Mouse (Mus musculus) lung, embryonic 16.5 days (tissue): ENCODE data around the gene Ttll9. TPM values are rescaled to one million over a fixed set of nuclear protein-coding genes. Genes with fewer than 3 reads are reported as not detected.

Experiments used
- ATAC-seq: fragments of 200-750 bp; cut with Nextera tagmentation; 2 replicates; pipeline ENCODE4 v1.8.0; 2017; ENCODE audit warnings: low read depth, mild to moderate bottlenecking, moderate library complexity
- H3K27ac ChIP-seq: fragments of 300-500 bp; sonication (generic); 2 replicates; pipeline ENCODE4 v1.5.1; 2014; ENCODE audit warnings: mild to moderate bottlenecking, control low read depth, low read length
- H3K27me3 ChIP-seq: fragments of 300-500 bp; sonication (generic); 2 replicates; pipeline ENCODE4 v1.6.1; 2014; ENCODE audit warnings: low read depth, low read length, mixed read lengths; ENCODE audit not compliant: control insufficient read depth, insufficient read depth
- H3K36me3 ChIP-seq: fragments of 300-500 bp; sonication (generic); 2 replicates; pipeline ENCODE4 v1.6.1; 2014; ENCODE audit warnings: low read length; ENCODE audit not compliant: control insufficient read depth, insufficient read depth
- H3K4me1 ChIP-seq: fragments of 300-500 bp; sonication (generic); replicated peaks from 2 replicates; pipeline ENCODE4 v1.6.1; 2014; ENCODE audit warnings: low read length, mixed read lengths; ENCODE audit not compliant: control insufficient read depth, insufficient read depth
- H3K4me2 ChIP-seq: fragments of 300-500 bp; sonication (generic); 2 replicates; pipeline ENCODE4 v1.6.1; 2014; ENCODE audit warnings: low read depth, low read length, control low read depth
- H3K4me3 ChIP-seq: fragments of 300-500 bp; sonication (generic); 2 replicates; pipeline ENCODE4 v1.5.1; 2014; ENCODE audit warnings: mild to moderate bottlenecking, low read length, control low read depth
- H3K9ac ChIP-seq: fragments of 300-500 bp; sonication (generic); 2 replicates; pipeline ENCODE4 v1.6.1; 2014; ENCODE audit warnings: low read length, control low read depth
- H3K9me3 ChIP-seq: fragments of 300-500 bp; sonication (generic); 2 replicates; pipeline ENCODE4 v1.6.1; 2016; ENCODE audit warnings: low read length; ENCODE audit not compliant: control insufficient read depth
- WGBS: fragments of 180-500 bp; shearing (Covaris S2); extraction: QIAGEN DNeasy Blood & Tissue Kit; methylation state at CpG from one replicate; pipeline ENCODE4 v1.1.7; 2014; 5-methylcytosine and 5-hydroxymethylcytosine counted together
- polyA plus RNA-seq: library from polyadenylated mRNA; unstranded; fragments of >200 nt; fragmentation: Nextera tagmentation; extraction: Ambion mirVana; gene quantifications from 2 replicates; pipeline ENCODE4 v1.2.1, GENCODE M21; 2015

Gene Ttll9
- polyA plus RNA-seq, 1 experiment from 2014 or later: 1.5 TPM

DNA sequence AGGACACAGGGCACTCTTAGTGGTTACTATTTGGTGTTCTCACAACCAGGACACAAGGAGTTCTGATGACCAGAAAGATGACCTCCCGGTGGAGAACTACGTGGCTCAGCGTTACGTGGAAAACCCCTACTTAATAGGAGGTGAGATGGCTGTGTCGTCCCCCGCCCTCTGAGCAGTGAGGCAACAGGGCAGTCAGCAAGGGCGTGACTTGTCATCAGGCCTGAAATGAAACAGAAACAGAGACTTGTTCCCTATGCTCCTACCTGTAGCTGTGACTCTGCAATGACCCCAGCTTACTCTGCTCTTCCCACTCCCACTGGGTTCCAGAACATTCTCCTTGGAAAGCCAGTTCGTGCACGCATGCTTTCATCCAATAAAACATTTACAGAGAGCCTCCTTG is 29.2 kb downstream of the Ttll9 start:
- ATAC-seq: no peak
- 79% methylated on average over 9 of the region's 9 CpGs for WGBS

DNA sequence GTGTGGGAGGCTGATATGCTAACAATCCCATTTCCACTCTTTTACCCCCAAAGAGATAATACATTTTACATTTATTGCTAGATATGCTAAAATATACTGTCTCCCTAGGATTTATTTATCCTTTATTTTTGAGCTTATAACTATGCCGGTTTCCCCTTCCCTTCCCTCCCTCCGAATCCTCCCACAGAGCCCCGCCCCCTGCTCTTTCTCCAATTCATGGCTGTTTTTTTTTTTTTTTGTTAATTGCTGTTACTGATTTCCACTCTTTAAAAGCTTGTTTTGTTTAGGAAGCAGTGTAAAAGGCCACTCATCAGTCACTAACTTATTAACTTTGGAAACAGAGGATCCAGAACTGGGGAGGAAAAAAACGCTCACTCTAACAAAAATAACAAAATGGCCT is 34.8 kb downstream of the Ttll9 start:
- H3K9ac ChIP-seq: no peak overlapping the region
- no peak overlapping the region for H3K27ac ChIP-seq
- no peak overlapping the region for H3K4me2 ChIP-seq
- no peaks in the 10 kb centered on the region for H3K36me3 ChIP-seq
- H3K4me1 ChIP-seq: no peaks in the 10 kb centered on the region
- H3K9me3 ChIP-seq: no peaks in the 10 kb centered on the region
- no peaks in the 10 kb centered on the region for H3K27me3 ChIP-seq
- 58% methylated on average over 4 of the region's 4 CpGs for WGBS
- ATAC-seq: no peak
- no peak overlapping the region for H3K4me3 ChIP-seq

More for the DNA sequence above, 29.2 kb downstream of the Ttll9 start:
- no peak overlapping the region for H3K27ac ChIP-seq
- no peak overlapping the region for H3K4me2 ChIP-seq
- H3K27me3 ChIP-seq: no peaks in the 10 kb centered on the region
- H3K9ac ChIP-seq: no peak overlapping the region
- H3K36me3 ChIP-seq: no peaks in the 10 kb centered on the region
- H3K4me3 ChIP-seq: no peak overlapping the region
- H3K9me3 ChIP-seq: no peaks in the 10 kb centered on the region
- no peaks in the 10 kb centered on the region for H3K4me1 ChIP-seq

DNA sequence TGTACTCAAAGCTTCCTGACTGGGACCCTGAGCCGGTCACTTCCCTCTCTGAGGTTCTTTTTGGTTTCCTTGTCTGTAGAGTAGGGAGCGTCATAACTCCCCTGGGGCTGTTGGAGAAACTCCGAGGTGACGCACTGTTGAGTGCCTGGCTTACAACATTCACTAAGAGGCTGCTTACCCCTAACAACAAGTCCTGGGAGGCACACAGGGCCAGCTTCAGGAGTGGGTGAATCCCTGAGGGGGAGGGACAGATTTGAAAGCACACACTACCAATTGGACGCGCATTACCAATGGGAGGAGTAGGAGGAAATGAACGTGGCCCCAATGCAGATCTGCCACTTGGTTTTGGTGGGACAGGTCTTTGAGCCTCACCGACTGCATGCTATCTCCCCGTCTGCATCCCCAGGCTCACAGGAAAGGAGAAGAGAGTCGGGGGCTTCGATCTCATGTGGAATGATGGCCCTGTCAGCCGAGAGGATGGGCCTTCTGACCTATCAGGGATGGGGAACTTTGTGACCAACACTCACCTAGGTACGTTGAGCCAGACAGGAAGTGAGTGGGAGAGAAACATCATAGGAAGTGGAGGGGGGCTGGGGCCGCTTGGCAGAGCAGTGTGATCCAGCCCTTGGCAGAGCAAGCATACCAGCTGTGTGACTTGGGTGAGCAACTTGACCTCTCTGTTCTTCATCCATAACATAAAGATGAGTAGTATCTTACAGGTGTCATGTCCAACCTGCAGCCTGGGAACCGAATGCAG is 40.4 kb downstream of the Ttll9 start:
- no peaks in the 10 kb centered on the region for H3K4me1 ChIP-seq
- 0 out of 2 replicates have a peak, but pooled peaks cover 2% of the 10 kb centered on the region for H3K36me3 ChIP-seq
- WGBS: 68% methylated on average over 15 of the region's 15 CpGs
- H3K9me3 ChIP-seq: no peaks in the 10 kb centered on the region
- no peak overlapping the region for H3K27ac ChIP-seq
- no peak overlapping the region for H3K9ac ChIP-seq
- H3K4me3 ChIP-seq: no peak overlapping the region
- no peak for ATAC-seq
- H3K4me2 ChIP-seq: no peak overlapping the region
- no peaks in the 10 kb centered on the region for H3K27me3 ChIP-seq

DNA sequence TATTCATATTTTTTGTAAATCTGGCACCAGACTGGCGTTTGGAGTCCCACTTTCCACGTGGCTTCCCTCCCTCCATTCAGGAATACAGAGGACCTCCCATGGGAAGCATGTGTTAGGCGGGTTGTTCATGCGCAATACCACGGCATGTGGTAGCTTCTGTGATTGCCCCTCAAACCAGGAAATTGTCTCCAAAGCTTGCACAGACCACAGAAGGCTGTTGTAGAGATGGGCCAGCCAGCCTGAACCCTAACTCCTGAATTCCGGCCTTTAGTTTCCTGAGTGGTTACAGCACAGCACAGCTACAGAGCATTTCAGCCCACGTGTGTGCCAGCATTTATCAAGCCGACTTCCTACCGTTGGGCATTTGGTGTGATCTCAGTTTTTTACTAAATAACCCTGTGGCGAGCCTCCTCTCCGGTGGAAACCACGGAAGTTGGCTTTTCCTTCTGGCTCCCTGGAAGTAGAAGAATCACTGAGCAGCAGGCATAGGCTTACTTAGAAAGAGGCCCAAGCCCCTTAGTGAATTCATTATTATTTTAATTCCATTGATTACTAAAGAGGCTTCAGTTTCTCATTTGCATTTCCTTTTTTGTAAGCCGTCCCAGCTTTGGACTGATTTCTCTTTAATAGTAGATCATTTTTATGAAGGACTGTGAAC is 41.5 kb downstream of the Ttll9 start:
- Histone ChIP-seq H3K4me2 (no peak overlapping the region), H3K27ac (no peak overlapping the region), H3K4me3 (no peak overlapping the region), H3K9me3 (no peaks in the 10 kb centered on the region), H3K36me3 (peaks cover 10% of the 10 kb centered on the region), H3K27me3 (no peaks in the 10 kb centered on the region), H3K4me1 (no peaks in the 10 kb centered on the region), H3K9ac (no peak overlapping the region)
- ATAC-seq: no peak
- WGBS: 59% methylated on average over 13 of the region's 13 CpGs

DNA sequence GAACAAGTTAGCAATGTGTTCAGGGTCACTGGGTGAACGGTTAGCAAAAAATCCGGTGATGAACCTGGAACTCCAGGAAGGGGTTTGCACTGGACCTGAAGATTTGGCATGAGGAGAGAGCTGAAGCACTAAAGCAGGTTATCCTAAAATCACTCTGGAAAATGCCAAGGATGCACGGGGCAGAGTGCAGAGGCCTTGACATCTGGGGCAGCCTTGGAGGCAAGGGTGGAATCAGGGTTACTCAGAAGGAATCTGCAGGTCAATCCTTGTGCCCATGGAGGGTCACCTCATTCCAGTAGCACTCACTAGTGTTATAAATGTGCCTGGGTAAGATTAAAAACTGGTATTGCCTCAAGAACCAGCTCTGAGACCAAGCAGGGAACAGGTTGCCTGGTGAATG is 43.7 kb downstream of the Ttll9 start:
- WGBS: 82% methylated on average over 3 of the region's 3 CpGs
- ATAC-seq: no peak
- no peak overlapping the region for H3K4me2 ChIP-seq

DNA sequence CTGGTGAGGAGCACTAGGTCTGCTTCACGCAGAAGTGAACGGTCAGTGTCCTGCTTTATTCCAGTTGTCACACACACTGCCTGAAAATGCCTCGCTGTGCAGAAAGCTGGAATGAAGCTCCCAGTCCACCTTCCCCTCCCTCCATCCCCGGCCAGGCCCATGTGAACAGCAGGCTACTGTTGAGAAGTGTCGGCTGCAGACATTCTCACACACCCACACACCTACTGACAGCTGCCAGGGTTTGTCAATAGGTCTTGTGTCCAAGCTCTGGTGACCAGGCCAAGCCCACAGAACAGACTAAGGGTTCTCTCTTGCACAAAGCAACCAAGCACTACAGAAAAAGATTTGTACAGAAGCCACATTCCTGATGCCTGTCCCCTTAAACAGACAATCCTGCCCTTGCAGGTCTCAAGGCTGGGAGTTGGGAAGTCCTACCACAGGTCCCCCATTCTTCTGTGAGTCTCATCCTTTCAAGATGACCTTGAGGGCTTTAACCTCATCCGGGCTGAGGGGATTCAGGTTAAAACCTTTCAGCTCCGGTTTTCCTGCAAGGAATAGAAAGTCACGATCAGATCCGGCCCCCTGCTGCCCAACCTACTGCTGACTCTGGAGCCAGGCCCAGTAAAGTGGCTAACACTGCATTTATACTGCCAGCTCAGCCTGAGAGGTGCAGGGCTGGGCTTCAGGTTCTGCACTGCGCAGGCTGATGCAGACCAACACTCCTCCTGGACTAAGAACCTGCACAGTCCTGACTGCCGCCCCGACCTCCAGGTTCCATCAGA is 47.1 kb downstream of the Ttll9 start:
- peaks cover 5% of the 10 kb centered on the region for H3K4me1 ChIP-seq
- H3K36me3 ChIP-seq: peaks cover 23% of the 10 kb centered on the region
- H3K4me2 ChIP-seq: no peak overlapping the region
- no peak for ATAC-seq
- H3K4me3 ChIP-seq: no peak overlapping the region
- no peaks in the 10 kb centered on the region for H3K9me3 ChIP-seq
- H3K9ac ChIP-seq: no peak overlapping the region
- 85% methylated on average over 12 of the region's 12 CpGs for WGBS
- no peaks in the 10 kb centered on the region for H3K27me3 ChIP-seq
- H3K27ac ChIP-seq: no peak overlapping the region

More for the DNA sequence above, 43.7 kb downstream of the Ttll9 start:
- Histone ChIP-seq H3K27me3 (no peaks in the 10 kb centered on the region), H3K27ac (no peak overlapping the region), H3K9me3 (no peaks in the 10 kb centered on the region), H3K9ac (no peak overlapping the region), H3K36me3 (peaks cover 23% of the 10 kb centered on the region), H3K4me1 (no peaks in the 10 kb centered on the region), H3K4me3 (no peak overlapping the region)

DNA sequence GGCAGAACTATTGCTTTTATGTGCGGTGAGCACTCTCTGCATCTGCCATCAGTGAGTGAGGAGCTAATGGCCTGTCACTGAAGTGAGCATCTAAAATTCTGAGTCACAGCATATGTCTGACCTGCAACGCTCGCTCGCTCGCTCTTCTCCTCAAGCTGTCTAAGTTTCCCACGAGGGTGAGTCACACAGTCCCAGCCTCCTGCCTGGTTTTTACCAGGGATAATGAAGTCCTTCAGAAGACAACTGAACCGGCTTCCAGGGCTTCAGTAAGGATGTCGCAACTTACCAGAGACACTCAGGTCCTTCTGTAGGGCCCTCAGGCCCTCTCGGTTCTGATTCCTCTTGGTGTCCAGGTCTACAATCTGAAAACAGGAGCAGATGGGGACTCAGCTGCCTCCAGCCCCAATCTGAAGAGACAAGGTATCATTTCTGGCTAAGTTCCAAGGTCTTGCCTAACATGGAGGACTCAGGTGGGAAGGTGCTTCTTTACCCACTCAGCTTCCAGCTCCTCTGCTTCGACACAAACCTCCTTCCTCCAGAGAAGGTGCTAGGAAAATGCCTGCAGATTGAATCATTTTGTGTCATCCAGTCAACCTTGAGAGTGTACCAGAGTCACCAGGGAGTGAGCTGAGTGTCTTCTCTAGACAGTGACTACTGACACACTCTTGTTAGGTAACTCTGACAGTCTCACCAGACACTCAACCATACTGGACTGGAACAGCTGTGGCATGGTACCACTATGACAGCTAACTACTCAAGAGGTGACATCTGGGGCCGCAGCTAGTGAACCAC is 51.6 kb downstream of the Ttll9 start:
- Histone ChIP-seq H3K9ac (no peak overlapping the region; the same call in 1 of the 2 replicates), H3K4me3 (peak overlapping the region; percentile 84)
- ATAC-seq: no peak

DNA sequence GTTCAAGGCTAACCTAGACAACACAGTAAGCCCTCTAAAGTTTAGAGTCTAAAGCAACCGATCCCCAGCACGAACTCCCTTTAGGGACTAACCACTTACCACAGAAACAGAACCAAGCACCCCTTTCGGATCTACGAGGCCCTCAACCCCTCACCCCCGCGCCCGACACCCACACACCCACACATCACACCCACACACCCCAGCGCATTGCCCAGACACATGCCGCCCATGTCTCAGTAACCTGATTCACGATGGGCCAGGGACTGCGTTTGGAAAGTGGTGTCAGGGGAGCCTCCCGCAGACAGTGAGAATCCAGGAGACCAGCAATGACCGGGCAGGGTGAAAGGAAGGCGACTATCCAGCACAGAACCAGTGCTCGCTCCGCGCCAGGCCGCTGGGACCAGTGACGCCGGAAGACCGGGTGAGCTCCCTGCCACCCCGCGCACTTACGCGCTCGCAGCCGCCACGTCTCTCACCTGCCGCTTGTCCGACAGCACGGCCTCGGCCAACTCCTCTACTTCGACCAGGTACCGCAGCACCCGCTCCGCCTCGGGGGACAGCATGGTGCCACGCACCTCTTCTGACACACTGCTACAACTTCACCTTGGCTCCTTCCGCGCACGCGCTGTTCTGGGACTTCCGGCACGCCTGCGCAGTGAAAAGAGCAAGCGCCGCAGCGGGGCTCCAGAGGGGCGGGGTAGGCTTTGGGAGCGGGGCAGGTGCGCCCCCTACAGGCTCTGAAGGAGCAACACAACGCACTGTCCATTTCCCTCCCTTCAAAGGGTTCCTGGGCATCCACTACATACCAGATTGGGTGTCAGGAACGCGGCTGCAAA is 52.7 kb downstream of the Ttll9 start, which contains the start of gene Pdrg1:
Pdrg1 (minus strand) TSS at position 670 of the 836 bp plus-strand sequence.
- Histone ChIP-seq H3K27me3 (no peaks in the 10 kb centered on the region), H3K4me1 (peaks cover 8% of the 10 kb centered on the region), H3K4me2 (peak within 1 kb of the TSS; percentile 86), H3K9me3 (no peaks in the 10 kb centered on the region), H3K27ac (no peak within 1 kb of the TSS), H3K36me3 (peaks cover 3% of the 10 kb centered on the region; the same call in 1 of the 2 replicates), H3K4me3 (peak within 1 kb of the TSS; percentile 84), H3K9ac (peak within 1 kb of the TSS; percentile 86)
- WGBS: under 1% methylated on average over 54 of the region's 54 CpGs
- ATAC-seq: peak; percentile 97

More for the DNA sequence above, 51.6 kb downstream of the Ttll9 start:
- H3K9me3 ChIP-seq: no peaks in the 10 kb centered on the region
- WGBS: 87% methylated on average over 11 of the region's 11 CpGs
- H3K4me1 ChIP-seq: peaks cover 8% of the 10 kb centered on the region
- H3K4me2 ChIP-seq: peak overlapping the region; percentile 86
- no peaks in the 10 kb centered on the region for H3K27me3 ChIP-seq
- H3K36me3 ChIP-seq: peaks cover 12% of the 10 kb centered on the region; the same call in 1 of the 2 replicates
- no peak overlapping the region for H3K27ac ChIP-seq
